Mouse (Mus musculus): ENCODE measurements at regions not wholly inside any gene's neighbourhood (a gene's known extent, or its start where the extent isn't known, plus 50 kb on each side); places are given as distances from the start of the nearest gene placed in this dataset.

GRCm38 (mm10) chr15:27082826-27083225, 187.4 kb upstream of the Fbxl7 start:
- TF ChIP-seq CTCF (IDR thresholded peaks at IDR 0.05; ENCODE audit: low read depth) (no peak), EP300 (IDR thresholded peaks at IDR 0.05; ENCODE audit: low read depth) (no peak)

Measured in heart, postnatal 0 days (tissue).